In the genomic region with DNA sequence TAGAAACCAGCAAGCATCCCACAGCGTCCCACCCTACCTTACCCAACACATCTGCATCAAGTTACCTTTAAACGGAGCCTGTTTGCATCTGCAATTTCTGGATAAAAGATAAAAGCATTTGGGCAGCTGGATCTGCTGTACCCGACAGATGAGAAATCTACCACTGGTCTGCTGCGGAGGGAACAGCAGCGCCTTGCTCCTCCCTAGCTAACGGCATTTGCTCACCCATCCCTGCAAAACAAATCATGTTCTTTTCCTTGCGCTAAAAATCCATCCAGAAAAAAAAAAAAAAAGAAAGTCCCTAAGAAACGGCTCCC, we compare ENCODE assay signal across 9 mouse cellular contexts. TPM values are rescaled to one million over a fixed set of nuclear protein-coding genes. Genes with fewer than 3 reads are reported as not detected.
DNase-seq lines count a peak whose midpoint lies in the region; ATAC-seq and TF ChIP-seq lines count a peak whose summit lies in the region.
"Had no signal": no experiment of that assay in that cellular context is flagged by ENCODE, and none has a peak within 500 bp of the region (broad histone marks: within the 10 kb centered on the region; RNA-seq: fewer than 3 reads in every experiment).

No protein-coding gene starts in this region.

- no peak for DNase-seq in heart, adult 2 months
- no peak for DNase-seq in embryonic facial prominence, embryonic 10.5 days (ENCODE audit: low spot score)
- DNase-seq in midbrain, embryonic 11.5 days (ENCODE audit: low spot score, missing footprints): no peak
- DNase-seq in T-cell, adult 2 months (ENCODE audit: low spot score): no peak
- DNase-seq in ovary, postnatal 14 days (ENCODE audit: low spot score): no peak
- no peak for DNase-seq in layer of hippocampus, adult 18-20 months (ENCODE audit: low spot score in 2 of 2)

- TF ChIP-seq CTCF in heart, adult 2 months (IDR thresholded peaks at IDR 0.05): no peak

- H3K27me3 ChIP-seq in heart, embryonic 13.5 days (replicated peaks): peaks cover 57% of the 10 kb centered on the region
- peaks cover 6% of the 10 kb centered on the region for H3K27me3 ChIP-seq in heart, adult 2 months (ENCODE audit: control insufficient read depth, insufficient read depth, low read length)
- peaks cover 59% of the 10 kb centered on the region for H3K27me3 ChIP-seq in embryonic facial prominence, embryonic 10.5 days (replicated peaks; ENCODE audit: low read depth, poor library complexity, severe bottlenecking)
- peaks cover 44% of the 10 kb centered on the region for H3K27me3 ChIP-seq in hindbrain, embryonic 12.5 days
- H3K27me3 ChIP-seq in midbrain, embryonic 11.5 days (ENCODE audit: control insufficient read depth, insufficient read depth, low read length): peaks cover 37% of the 10 kb centered on the region

- H3K9ac ChIP-seq in heart, embryonic 13.5 days: peak overlapping the region; percentile 73
- no peak overlapping the region for H3K9ac ChIP-seq in heart, adult 2 months (ENCODE audit: low read depth, low read length)
- H3K9ac ChIP-seq in hindbrain, embryonic 12.5 days: no peak overlapping the region; the same call in 1 of the 2 replicates
- H3K9ac ChIP-seq in midbrain, embryonic 11.5 days (ENCODE audit: low read length): peak overlapping the region; percentile 59

- H3K4me3 ChIP-seq in heart, embryonic 13.5 days: peak overlapping the region; percentile 60
- H3K4me3 ChIP-seq in heart, adult 2 months: no peak overlapping the region
- H3K4me3 ChIP-seq in embryonic facial prominence, embryonic 10.5 days: peak overlapping the region; percentile 63
- peak overlapping the region; percentile 48 for H3K4me3 ChIP-seq in hindbrain, embryonic 12.5 days
- peak overlapping the region; percentile 48 for H3K4me3 ChIP-seq in midbrain, embryonic 11.5 days (ENCODE audit: low read depth, low read length)
- H3K4me3 ChIP-seq: erythroblast, embryonic 14.5 days had no signal

- H3K4me2 ChIP-seq in heart, embryonic 13.5 days: peak overlapping the region; percentile 94
- H3K4me2 ChIP-seq in hindbrain, embryonic 12.5 days (replicated peaks): peak overlapping the region; percentile 98
- peak overlapping the region; percentile 95 for H3K4me2 ChIP-seq in midbrain, embryonic 11.5 days

- WGBS in heart, embryonic 13.5 days: 9% methylated on average over 8 of the region's 8 CpGs
- WGBS in heart, adult 2 months: 13% methylated on average over 8 of the region's 8 CpGs
- WGBS in embryonic facial prominence, embryonic 10.5 days: 7% methylated on average over 8 of the region's 8 CpGs
- WGBS in hindbrain, embryonic 12.5 days: 7% methylated on average over 8 of the region's 8 CpGs
- WGBS in midbrain, embryonic 11.5 days: 5% methylated on average over 8 of the region's 8 CpGs

- no peak for TF ChIP-seq POLR2A in heart, adult 2 months (IDR thresholded peaks at IDR 0.05; ENCODE audit: insufficient read depth, low read depth, low read length)

- TF ChIP-seq EP300 in heart, adult 2 months (IDR thresholded peaks at IDR 0.05; ENCODE audit: insufficient read depth, low read depth, low read length): no peak

- ATAC-seq in heart, embryonic 13.5 days (ENCODE audit: extremely low read depth, insufficient number of reproducible peaks, low FRiP score, low TSS enrichment): no peak
- ATAC-seq in hindbrain, embryonic 12.5 days (ENCODE audit: low FRiP score): no peak
- no peak for ATAC-seq in midbrain, embryonic 11.5 days (ENCODE audit: low FRiP score)

- H3K4me1 ChIP-seq in heart, embryonic 13.5 days: peaks cover 22% of the 10 kb centered on the region
- no peaks in the 10 kb centered on the region for H3K4me1 ChIP-seq in heart, adult 2 months (ENCODE audit: control insufficient read depth, insufficient read depth, low read length)
- peaks cover 15% of the 10 kb centered on the region for H3K4me1 ChIP-seq in embryonic facial prominence, embryonic 10.5 days
- peaks cover 10% of the 10 kb centered on the region; the same call in 1 of the 2 replicates for H3K4me1 ChIP-seq in hindbrain, embryonic 12.5 days
- H3K4me1 ChIP-seq in midbrain, embryonic 11.5 days (ENCODE audit: control insufficient read depth, insufficient read depth, low read length): peaks cover 6% of the 10 kb centered on the region

- H3K27ac ChIP-seq in heart, embryonic 13.5 days (replicated peaks): no peak overlapping the region
- H3K27ac ChIP-seq in heart, adult 2 months: no peak overlapping the region
- H3K27ac ChIP-seq in embryonic facial prominence, embryonic 10.5 days (replicated peaks): no peak overlapping the region
- H3K27ac ChIP-seq in hindbrain, embryonic 12.5 days: no peak overlapping the region
- H3K27ac ChIP-seq in midbrain, embryonic 11.5 days (ENCODE audit: low read depth, low read length): no peak overlapping the region

- H3K79me2 ChIP-seq in heart, adult 2 months (replicated peaks; ENCODE audit: control insufficient read depth, insufficient read depth, low read length): no peaks in the 10 kb centered on the region

- no peaks in the 10 kb centered on the region for H3K9me3 ChIP-seq in heart, embryonic 13.5 days
- no peaks in the 10 kb centered on the region for H3K9me3 ChIP-seq in embryonic facial prominence, embryonic 10.5 days
- H3K9me3 ChIP-seq in hindbrain, embryonic 12.5 days (replicated peaks): no peaks in the 10 kb centered on the region
- H3K9me3 ChIP-seq in midbrain, embryonic 11.5 days (ENCODE audit: control insufficient read depth, low read length): no peaks in the 10 kb centered on the region

- no peaks in the 10 kb centered on the region for H3K36me3 ChIP-seq in heart, embryonic 13.5 days
- H3K36me3 ChIP-seq in heart, adult 2 months (ENCODE audit: control insufficient read depth, insufficient read depth, low read length): no peaks in the 10 kb centered on the region
- no peaks in the 10 kb centered on the region for H3K36me3 ChIP-seq in embryonic facial prominence, embryonic 10.5 days (replicated peaks)
- no peaks in the 10 kb centered on the region for H3K36me3 ChIP-seq in hindbrain, embryonic 12.5 days
- H3K36me3 ChIP-seq in midbrain, embryonic 11.5 days (ENCODE audit: control insufficient read depth, insufficient read depth, low read length): no peaks in the 10 kb centered on the region

- intact Hi-C loops in heart, adult 2 months (cut with DNase I): no loop called here

RNA-seq across cellular contexts. Expression of gene Sv2b, which starts 1.0 kb away (rescaled TPM):
- 0.41 and 0.43 TPM in 2 replicates for polyA plus RNA-seq in heart, embryonic 13.5 days (2015; fragmentation: Nextera tagmentation; extraction: Ambion mirVana)
- under 1 TPM; 0.43 to 0.47 TPM for total RNA-seq in heart, adult 2 months (2021)
- polyA plus RNA-seq in heart, adult 2 months (2012; rRNA removed): 0.23 TPM in 2 replicates
- polyA plus RNA-seq in embryonic facial prominence, embryonic 10.5 days (2016; fragmentation: Nextera tagmentation; extraction: Ambion mirVana): 0.69 and 0.70 TPM in 2 replicates
- 2.6 and 2.9 TPM in 2 replicates for polyA plus RNA-seq in hindbrain, embryonic 12.5 days (2016; fragmentation: Nextera tagmentation; extraction: Ambion mirVana)
- polyA plus RNA-seq in midbrain, embryonic 11.5 days (2014; fragmentation: Nextera tagmentation; extraction: Ambion mirVana): 1.8 and 2.3 TPM in 2 replicates
- total RNA-seq in layer of hippocampus, adult 18-20 months (2021): 100 to 1,000 TPM; 305 to 312 TPM
- polyA plus RNA-seq: erythroblast, embryonic 14.5 days had no signal

Comparison
In these comparisons a context has a peak if more than half of its experiments do, and no peak if none do; other contexts are left out.
1. H3K9ac ChIP-seq: peak in heart, embryonic 13.5 days (single experiment) and midbrain, embryonic 11.5 days (single experiment); none in heart, adult 2 months (single experiment) and hindbrain, embryonic 12.5 days (single experiment).
2. Peak in every context shown above with its lines, with median percentiles within 50 percentile points of each other: H3K4me2 ChIP-seq.